Mouse (Mus musculus) stomach, embryonic 14.5 days (tissue): Measurements from ENCODE around the gene Cmklr1. TPM values are rescaled to one million over a fixed set of nuclear protein-coding genes. Genes with fewer than 3 reads are reported as not detected.
"Not testable (repeated sequence)": the region's sequence is repeated elsewhere in the genome, so short reads cannot be mapped to it uniquely, and the experiment has no call there.

Experiments used
- ATAC-seq: fragments of 200-750 bp; cut with Nextera tagmentation; 2 replicates; pipeline ENCODE4 v1.8.0; 2017; ENCODE audit warnings: low read depth, moderate TSS enrichment; ENCODE audit not compliant: insufficient number of reproducible peaks, insufficient read depth, low FRiP score
- H3K27ac ChIP-seq: fragments of 300-500 bp; sonication (generic); 2 replicates; pipeline ENCODE4 v1.5.1; 2014; ENCODE audit warnings: mild to moderate bottlenecking, low read length, moderate library complexity, mixed read lengths
- H3K27me3 ChIP-seq: fragments of 300-500 bp; sonication (generic); 2 replicates; pipeline ENCODE4 v1.6.1; 2014; ENCODE audit warnings: low read length, control low read depth, mixed read lengths; ENCODE audit not compliant: control insufficient read depth, insufficient read depth
- H3K36me3 ChIP-seq: fragments of 300-500 bp; sonication (generic); 2 replicates; pipeline ENCODE4 v1.6.1; 2014; ENCODE audit warnings: mild to moderate bottlenecking, control low read depth, low read length, moderate library complexity, mixed read lengths; ENCODE audit not compliant: control insufficient read depth, insufficient read depth
- H3K4me1 ChIP-seq: fragments of 300-500 bp; sonication (generic); 2 replicates; pipeline ENCODE4 v1.6.1; 2014; ENCODE audit warnings: low read length, control low read depth, mixed read lengths; ENCODE audit not compliant: control insufficient read depth, insufficient read depth
- H3K4me2 ChIP-seq: fragments of 300-500 bp; sonication (generic); replicated peaks from 2 replicates; pipeline ENCODE4 v1.6.1; 2014; ENCODE audit warnings: low read depth, low read length, control low read depth
- H3K4me3 ChIP-seq: fragments of 300-500 bp; sonication (generic); 2 replicates; pipeline ENCODE4 v1.5.1; 2014; ENCODE audit warnings: low read depth, low read length, control low read depth
- H3K9ac ChIP-seq: fragments of 300-500 bp; sonication (generic); replicated peaks from 2 replicates; pipeline ENCODE4 v1.6.1; 2014; ENCODE audit warnings: low read depth, mild to moderate bottlenecking, control low read depth, low read length, moderate library complexity, mixed read lengths
- H3K9me3 ChIP-seq: fragments of 300-500 bp; sonication (generic); 2 replicates; pipeline ENCODE4 v1.6.1; 2016; ENCODE audit warnings: low read depth, low read length, control low read depth; ENCODE audit not compliant: control insufficient read depth
- WGBS: fragments of 180-500 bp; shearing (Covaris S2); extraction: QIAGEN DNeasy Blood & Tissue Kit; methylation state at CpG from one replicate; pipeline ENCODE4 v1.1.7; 2014; 5-methylcytosine and 5-hydroxymethylcytosine counted together
- polyA plus RNA-seq: library from polyadenylated mRNA; unstranded; fragments of >200 nt; fragmentation: Nextera tagmentation; extraction: Ambion mirVana; gene quantifications from 2 replicates; pipeline ENCODE4 v1.2.1, GENCODE M21; 2014

Gene Cmklr1
- polyA plus RNA-seq, 1 experiment from 2014 or later: 3.6 TPM

GRCm38 (mm10) chr5:113585619-113586457 lies 64.4 kb downstream of the Cmklr1 start:
- not testable (repeated sequence) for H3K36me3 ChIP-seq, ATAC-seq, H3K9me3 ChIP-seq, H3K4me2 ChIP-seq, H3K9ac ChIP-seq, H3K4me1 ChIP-seq, H3K4me3 ChIP-seq, H3K27ac ChIP-seq, H3K27me3 ChIP-seq
- 74% methylated on average over 17 of the region's 17 CpGs for WGBS

GRCm38 (mm10) chr5:113584439-113584838 lies 65.8 kb downstream of the Cmklr1 start:
- Histone ChIP-seq H3K4me3 (no peak overlapping the region), H3K4me2 (no peak overlapping the region), H3K4me1 (peaks cover 3% of the 10 kb centered on the region; the same call in 1 of the 2 replicates), H3K36me3 (no peaks in the 10 kb centered on the region), H3K27me3 (no peaks in the 10 kb centered on the region), H3K27ac (no peak overlapping the region), H3K9me3 (no peaks in the 10 kb centered on the region), H3K9ac (no peak overlapping the region)
- 32% methylated on average over 6 of the region's 6 CpGs for WGBS
- no peak for ATAC-seq

DNA sequence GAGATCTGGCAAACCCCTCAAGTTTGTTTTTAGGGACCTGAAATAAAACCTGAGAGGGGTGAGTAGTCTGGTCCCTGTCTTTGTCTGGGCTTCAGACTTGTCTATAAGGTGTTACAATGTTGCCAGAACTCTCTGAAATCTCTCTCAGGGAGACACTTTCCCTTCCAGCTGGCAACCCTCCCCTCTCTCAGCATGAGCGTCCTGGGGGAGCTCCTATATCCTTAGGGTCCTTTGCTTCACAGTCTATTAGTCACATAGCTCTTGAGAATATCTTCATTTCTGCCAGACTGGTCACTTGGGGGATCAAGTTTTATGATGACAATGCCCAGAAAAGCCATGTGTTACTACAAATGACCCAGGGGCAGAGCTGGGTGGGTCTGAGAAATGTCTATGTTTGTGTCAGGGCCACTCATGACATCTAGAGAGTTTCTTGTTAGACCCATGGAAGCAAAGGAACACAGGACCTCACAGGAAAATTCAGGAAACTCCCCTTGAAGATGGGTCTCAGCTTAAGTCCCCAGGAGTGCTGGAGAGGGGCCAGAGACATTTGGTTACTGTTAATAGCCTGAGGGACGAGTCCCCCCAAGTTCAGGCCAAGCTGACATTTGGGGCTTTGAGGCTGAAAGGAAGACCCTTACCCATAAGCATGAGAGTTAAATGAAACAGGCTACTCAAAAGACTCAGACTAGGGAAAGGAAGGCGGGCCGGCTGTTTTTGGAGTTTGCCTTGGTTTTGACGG lies 66.6 kb downstream of the Cmklr1 start:
- no peak overlapping the region for H3K4me3 ChIP-seq
- no peaks in the 10 kb centered on the region for H3K9me3 ChIP-seq
- no peak overlapping the region for H3K4me2 ChIP-seq
- no peak for ATAC-seq
- no peaks in the 10 kb centered on the region for H3K36me3 ChIP-seq
- peaks cover 3% of the 10 kb centered on the region; the same call in 1 of the 2 replicates for H3K4me1 ChIP-seq
- no peak overlapping the region for H3K9ac ChIP-seq
- 66% methylated on average over 5 of the region's 5 CpGs for WGBS
- H3K27ac ChIP-seq: no peak overlapping the region
- no peaks in the 10 kb centered on the region for H3K27me3 ChIP-seq

GRCm38 (mm10) chr5:113580801-113581200 lies 69.4 kb downstream of the Cmklr1 start:
- Histone ChIP-seq H3K4me3 (no peak overlapping the region), H3K36me3 (no peaks in the 10 kb centered on the region), H3K9me3 (no peaks in the 10 kb centered on the region), H3K27me3 (no peaks in the 10 kb centered on the region), H3K4me1 (peaks cover 3% of the 10 kb centered on the region; the same call in 1 of the 2 replicates), H3K9ac (no peak overlapping the region), H3K4me2 (no peak overlapping the region), H3K27ac (no peak overlapping the region)
- 55% methylated on average over 9 of the region's 9 CpGs for WGBS
- ATAC-seq: no peak

- Histone ChIP-seq H3K27me3 (no peaks in the 10 kb centered on the region), H3K36me3 (no peaks in the 10 kb centered on the region), H3K9ac (no peak overlapping the region), H3K4me1 (peaks cover 3% of the 10 kb centered on the region; the same call in 1 of the 2 replicates), H3K4me3 (no peak overlapping the region), H3K4me2 (no peak overlapping the region), H3K27ac (no peak overlapping the region), H3K9me3 (no peaks in the 10 kb centered on the region)
- ATAC-seq: no peak
- 53% methylated on average over 8 of the region's 8 CpGs for WGBS
Observed at GRCm38 (mm10) chr5:113580248-113580647, 70.0 kb downstream of the Cmklr1 start.

DNA sequence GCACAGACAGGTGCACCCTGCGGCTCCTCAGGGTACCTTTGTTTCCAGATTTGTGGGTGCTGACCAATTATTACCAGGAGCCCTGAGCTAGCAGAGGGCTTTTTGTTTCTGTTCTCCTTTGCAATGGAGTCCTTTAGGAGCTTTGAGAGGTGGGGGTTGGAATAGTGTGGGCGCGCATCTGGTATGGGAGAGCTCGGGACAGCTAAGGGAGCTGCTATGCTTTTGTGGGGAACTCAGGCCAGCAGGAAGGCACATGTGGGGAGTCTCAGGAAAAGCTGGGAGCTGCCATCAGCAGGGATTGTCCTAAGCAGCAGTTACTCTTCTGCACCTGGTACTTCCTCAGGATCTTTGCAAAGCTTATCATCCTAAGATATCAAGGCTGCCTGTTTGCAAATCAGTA lies 71.1 kb downstream of the Cmklr1 start:
- H3K4me2 ChIP-seq: no peak overlapping the region
- H3K4me3 ChIP-seq: no peak overlapping the region
- H3K27ac ChIP-seq: no peak overlapping the region
- no peak for ATAC-seq
- H3K9me3 ChIP-seq: no peaks in the 10 kb centered on the region
- H3K4me1 ChIP-seq: no peaks in the 10 kb centered on the region
- H3K9ac ChIP-seq: no peak overlapping the region
- no peaks in the 10 kb centered on the region for H3K36me3 ChIP-seq
- no peaks in the 10 kb centered on the region for H3K27me3 ChIP-seq
- WGBS: 64% methylated on average over 4 of the region's 4 CpGs

GRCm38 (mm10) chr5:113578428-113578827 lies 71.8 kb downstream of the Cmklr1 start:
- 86% methylated on average over 6 of the region's 6 CpGs for WGBS
- H3K4me3 ChIP-seq: no peak overlapping the region
- no peak overlapping the region for H3K9ac ChIP-seq
- H3K36me3 ChIP-seq: no peaks in the 10 kb centered on the region
- H3K4me2 ChIP-seq: no peak overlapping the region
- no peaks in the 10 kb centered on the region for H3K9me3 ChIP-seq
- H3K4me1 ChIP-seq: no peaks in the 10 kb centered on the region
- no peak for ATAC-seq
- H3K27me3 ChIP-seq: no peaks in the 10 kb centered on the region
- no peak overlapping the region for H3K27ac ChIP-seq

GRCm38 (mm10) chr5:113577555-113577954 lies 72.7 kb downstream of the Cmklr1 start:
- Histone ChIP-seq H3K9ac (no peak overlapping the region), H3K4me3 (no peak overlapping the region), H3K4me2 (no peak overlapping the region), H3K4me1 (no peaks in the 10 kb centered on the region), H3K9me3 (no peaks in the 10 kb centered on the region), H3K27ac (no peak overlapping the region), H3K36me3 (no peaks in the 10 kb centered on the region), H3K27me3 (no peaks in the 10 kb centered on the region)
- no peak for ATAC-seq
- 78% methylated on average over 7 of the region's 7 CpGs for WGBS
